Mouse (Mus musculus): ENCODE measurements around the gene Gm21972. TPM values are rescaled to one million over a fixed set of nuclear protein-coding genes. Genes with fewer than 3 reads are reported as not detected.

The Gm21972 gene
- total and polyA plus RNA-seq, 2 experiments from 2014 or later, result not detected

DNA sequence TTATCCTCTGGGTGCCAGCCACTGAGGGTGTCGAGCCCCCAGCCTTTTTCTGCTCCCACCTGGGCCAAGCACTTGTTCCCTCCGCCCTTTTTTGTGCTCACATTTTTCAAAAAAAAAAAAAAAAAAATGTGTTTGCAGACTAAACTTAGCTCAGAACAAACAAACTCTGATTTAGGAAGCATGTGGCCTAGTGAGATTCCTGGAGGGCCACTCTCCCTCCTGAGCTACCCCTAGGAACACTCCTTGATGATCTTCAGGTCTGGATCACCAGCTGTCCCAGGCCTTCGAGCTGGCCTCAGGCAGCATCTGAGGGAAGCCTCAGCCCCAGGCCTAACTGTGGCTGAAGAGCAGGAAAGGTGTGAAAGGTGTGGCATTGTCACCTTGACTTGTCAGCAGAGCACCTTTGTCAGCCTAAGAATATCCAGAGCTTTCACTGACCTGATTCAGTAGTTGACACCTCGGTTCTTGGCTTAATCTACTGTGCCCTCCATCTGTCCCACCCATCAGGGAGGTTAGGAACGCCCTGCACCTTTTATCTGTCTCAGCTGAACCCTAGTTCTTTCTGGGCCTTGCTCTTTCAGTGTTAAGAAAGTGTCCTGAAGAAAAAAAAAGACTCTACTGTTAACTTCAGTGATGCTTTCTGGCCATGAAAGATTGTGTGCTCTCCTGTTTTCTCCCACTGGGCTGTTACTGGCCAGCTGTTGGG is 48.7 kb downstream of the Gm21972 start:
- Histone ChIP-seq H3K4me2 (ENCODE audit: low read depth, low read length) (no peak overlapping the region), H3K9me3 (replicated peaks; ENCODE audit: control insufficient read depth, low read length) (no peaks in the 10 kb centered on the region), H3K27me3 (ENCODE audit: control insufficient read depth, insufficient read depth, low read length) (no peaks in the 10 kb centered on the region), H3K4me3 (ENCODE audit: low read depth, low read length) (no peak overlapping the region), H3K36me3 (replicated peaks; ENCODE audit: control insufficient read depth, insufficient read depth, low read length) (no peaks in the 10 kb centered on the region), H3K9ac (replicated peaks; ENCODE audit: low read depth, low read length) (no peak overlapping the region), H3K4me1 (ENCODE audit: control insufficient read depth, insufficient read depth) (no peaks in the 10 kb centered on the region), H3K27ac (ENCODE audit: low read depth) (no peak overlapping the region)
- WGBS, result 59% methylated on average over 5 of the region's 5 CpGs
- ATAC-seq (ENCODE audit: insufficient read depth, low read depth) (no peak), DNase-seq (ENCODE audit: low spot score) (no peak)
- TF ChIP-seq CTCF (IDR thresholded peaks at IDR 0.05; ENCODE audit: low read depth) (no peak), EP300 (IDR thresholded peaks at IDR 0.05; ENCODE audit: low read depth) (no peak)

DNA sequence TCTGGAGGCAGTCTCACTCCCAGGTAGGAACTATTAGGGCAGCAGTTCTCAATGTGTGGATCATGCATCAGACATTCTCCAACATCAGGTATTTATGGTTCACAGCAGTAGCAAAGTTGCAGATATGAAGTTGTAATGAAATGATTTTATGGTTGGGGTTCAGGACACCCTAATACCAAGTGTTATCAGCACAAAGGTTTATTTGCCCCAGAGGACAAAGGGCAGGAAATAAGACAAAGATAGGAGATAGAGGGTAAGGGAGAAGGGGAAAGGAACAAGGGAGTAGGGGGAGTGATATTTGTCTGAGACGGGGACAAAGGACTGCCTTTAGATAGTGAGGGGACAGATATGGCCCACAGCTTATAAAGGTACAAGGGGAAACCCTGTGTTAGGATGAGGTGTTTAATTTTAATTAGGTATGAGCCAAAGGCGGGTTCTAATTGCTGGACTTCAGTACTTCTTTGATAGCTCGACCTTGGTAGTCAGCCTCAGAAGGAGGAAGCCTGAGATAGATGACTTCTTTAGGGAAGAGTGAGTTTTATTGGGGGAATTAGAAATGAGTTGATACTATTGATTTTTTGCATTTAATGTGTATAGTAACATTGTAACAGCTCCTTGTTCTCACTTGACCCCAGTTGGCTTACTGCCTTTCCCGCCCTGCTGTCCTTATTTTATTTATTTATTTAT is 50.3 kb downstream of the Gm21972 start:
- no peak overlapping the region for H3K4me3 ChIP-seq (ENCODE audit: low read depth, low read length)
- no peak for ATAC-seq (ENCODE audit: insufficient read depth, low read depth)
- H3K9ac ChIP-seq (replicated peaks; ENCODE audit: low read depth, low read length), result no peak overlapping the region
- H3K27me3 ChIP-seq (ENCODE audit: control insufficient read depth, insufficient read depth, low read length), result no peaks in the 10 kb centered on the region
- TF ChIP-seq CTCF (IDR thresholded peaks at IDR 0.05; ENCODE audit: low read depth) (no peak), EP300 (IDR thresholded peaks at IDR 0.05; ENCODE audit: low read depth) (no peak)
- H3K4me1 ChIP-seq (ENCODE audit: control insufficient read depth, insufficient read depth), result no peaks in the 10 kb centered on the region
- 71% methylated on average over 4 of the region's 4 CpGs for WGBS
- H3K4me2 ChIP-seq (ENCODE audit: low read depth, low read length), result no peak overlapping the region
- no peak overlapping the region for H3K27ac ChIP-seq (ENCODE audit: low read depth)
- H3K9me3 ChIP-seq (replicated peaks; ENCODE audit: control insufficient read depth, low read length), result no peaks in the 10 kb centered on the region
- DNase-seq (ENCODE audit: low spot score), result no peak
- H3K36me3 ChIP-seq (replicated peaks; ENCODE audit: control insufficient read depth, insufficient read depth, low read length), result no peaks in the 10 kb centered on the region

DNA sequence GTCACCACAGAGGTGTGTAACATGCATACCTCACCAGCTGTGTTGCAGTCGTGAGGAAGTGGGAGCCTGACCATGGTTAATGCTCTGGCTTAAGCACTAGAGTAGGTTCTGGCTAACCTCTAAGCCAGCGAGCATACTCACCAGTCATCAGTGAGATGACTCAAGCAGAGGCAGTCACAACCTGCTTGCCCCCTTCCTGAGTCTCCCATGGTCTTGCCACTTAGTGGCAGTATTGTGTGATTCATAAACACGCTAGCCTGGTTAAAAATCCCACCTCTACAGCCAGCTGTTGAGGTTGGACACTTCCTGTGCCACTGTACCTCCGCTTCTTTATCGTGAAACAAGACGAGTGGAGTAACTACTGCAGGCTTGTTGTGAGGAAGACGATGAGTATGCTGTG is 53.3 kb downstream of the Gm21972 start:
- H3K9me3 ChIP-seq (replicated peaks; ENCODE audit: control insufficient read depth, low read length), result no peaks in the 10 kb centered on the region
- DNase-seq (ENCODE audit: low spot score), result no peak
- 77% methylated on average over 7 of the region's 7 CpGs for WGBS
- no peak overlapping the region for H3K4me2 ChIP-seq (ENCODE audit: low read depth, low read length)
- TF ChIP-seq CTCF (IDR thresholded peaks at IDR 0.05; ENCODE audit: low read depth) (no peak), EP300 (IDR thresholded peaks at IDR 0.05; ENCODE audit: low read depth) (no peak)
- H3K27me3 ChIP-seq (ENCODE audit: control insufficient read depth, insufficient read depth, low read length), result no peaks in the 10 kb centered on the region
- H3K36me3 ChIP-seq (replicated peaks; ENCODE audit: control insufficient read depth, insufficient read depth, low read length), result 0 out of 2 replicates have a peak, but pooled peaks cover 4% of the 10 kb centered on the region
- no peak overlapping the region for H3K9ac ChIP-seq (replicated peaks; ENCODE audit: low read depth, low read length)
- no peak overlapping the region for H3K27ac ChIP-seq (ENCODE audit: low read depth)
- ATAC-seq (ENCODE audit: insufficient read depth, low read depth), result no peak
- H3K4me1 ChIP-seq (ENCODE audit: control insufficient read depth, insufficient read depth), result no peaks in the 10 kb centered on the region
- H3K4me3 ChIP-seq (ENCODE audit: low read depth, low read length), result no peak overlapping the region

DNA sequence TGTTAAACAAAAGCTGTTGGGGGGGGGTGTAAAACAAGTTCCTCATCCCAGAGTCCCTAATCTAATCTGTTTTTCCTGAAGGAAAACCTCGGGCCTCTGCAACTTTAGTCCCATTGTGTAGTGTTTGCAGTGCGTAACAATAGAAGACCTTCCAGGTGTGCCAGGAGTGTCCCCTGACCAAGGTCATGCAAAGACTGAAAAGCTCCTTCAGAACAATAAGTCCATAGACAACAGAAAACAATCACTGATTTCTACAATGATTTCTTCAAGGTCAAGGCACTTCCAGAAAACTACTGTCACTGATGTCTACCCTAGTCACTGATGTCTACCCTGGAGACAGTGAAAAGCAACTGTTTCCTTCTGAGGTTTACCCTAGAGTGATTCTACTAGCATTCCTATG is 54.4 kb downstream of the Gm21972 start:
- Histone ChIP-seq H3K9ac (replicated peaks; ENCODE audit: low read depth, low read length) (no peak overlapping the region), H3K4me3 (ENCODE audit: low read depth, low read length) (no peak overlapping the region), H3K36me3 (replicated peaks; ENCODE audit: control insufficient read depth, insufficient read depth, low read length) (0 out of 2 replicates have a peak, but pooled peaks cover 4% of the 10 kb centered on the region), H3K27me3 (ENCODE audit: control insufficient read depth, insufficient read depth, low read length) (no peaks in the 10 kb centered on the region), H3K9me3 (replicated peaks; ENCODE audit: control insufficient read depth, low read length) (no peaks in the 10 kb centered on the region), H3K4me1 (ENCODE audit: control insufficient read depth, insufficient read depth) (no peaks in the 10 kb centered on the region), H3K27ac (ENCODE audit: low read depth) (no peak overlapping the region), H3K4me2 (ENCODE audit: low read depth, low read length) (no peak overlapping the region)
- DNase-seq (ENCODE audit: low spot score) (no peak), ATAC-seq (ENCODE audit: insufficient read depth, low read depth) (no peak)
- WGBS, result 57% methylated on average over 2 of the region's 2 CpGs
- no peak for TF ChIP-seq CTCF (IDR thresholded peaks at IDR 0.05; ENCODE audit: low read depth)
- no peak for TF ChIP-seq EP300 (IDR thresholded peaks at IDR 0.05; ENCODE audit: low read depth)

DNA sequence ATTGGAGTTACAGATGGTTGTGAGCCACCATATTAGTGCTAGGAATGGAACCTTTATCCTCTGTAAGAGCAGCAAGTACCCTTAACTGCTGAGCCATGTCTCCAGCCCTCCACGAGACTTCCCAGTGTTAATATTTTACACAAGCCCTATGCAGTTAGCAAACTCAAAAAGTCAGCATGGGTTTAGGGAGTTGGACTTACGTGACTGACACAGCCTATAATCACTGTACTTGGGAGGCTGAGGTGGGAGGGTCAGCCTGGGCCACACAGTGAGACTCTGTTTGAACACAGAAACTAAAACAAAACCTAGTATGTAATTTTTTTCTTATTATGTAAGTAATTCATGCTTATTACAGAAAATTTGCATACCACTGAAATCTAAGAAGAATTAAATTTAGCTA is 54.8 kb downstream of the Gm21972 start:
- no peak overlapping the region for H3K4me3 ChIP-seq (ENCODE audit: low read depth, low read length)
- 0 out of 2 replicates have a peak, but pooled peaks cover 4% of the 10 kb centered on the region for H3K36me3 ChIP-seq (replicated peaks; ENCODE audit: control insufficient read depth, insufficient read depth, low read length)
- H3K9me3 ChIP-seq (replicated peaks; ENCODE audit: control insufficient read depth, low read length), result no peaks in the 10 kb centered on the region
- no peaks in the 10 kb centered on the region for H3K27me3 ChIP-seq (ENCODE audit: control insufficient read depth, insufficient read depth, low read length)
- TF ChIP-seq EP300 (IDR thresholded peaks at IDR 0.05; ENCODE audit: low read depth) (no peak), CTCF (IDR thresholded peaks at IDR 0.05; ENCODE audit: low read depth) (no peak)
- H3K4me1 ChIP-seq (ENCODE audit: control insufficient read depth, insufficient read depth), result no peaks in the 10 kb centered on the region
- no peak overlapping the region for H3K27ac ChIP-seq (ENCODE audit: low read depth)
- 86% methylated on average over 2 of the region's 2 CpGs for WGBS
- H3K4me2 ChIP-seq (ENCODE audit: low read depth, low read length), result no peak overlapping the region
- no peak overlapping the region for H3K9ac ChIP-seq (replicated peaks; ENCODE audit: low read depth, low read length)
- DNase-seq (ENCODE audit: low spot score) (no peak), ATAC-seq (ENCODE audit: insufficient read depth, low read depth) (no peak)
